Mouse (Mus musculus) inflammation-experienced regulatory T-cells (primary cell): ENCODE data around the gene Gm15114. TPM values are rescaled to one million over a fixed set of nuclear protein-coding genes. Genes with fewer than 3 reads are reported as not detected.

ENCODE experiments used
- polyA plus RNA-seq, 2 experiments: library from polyadenylated mRNA; unstranded; fragments of 100-300 nt; shearing (Covaris generic); gene quantifications; one replicate each; pipeline ENCODE4 v1.2.1; 2017

Gm15114 gene
- polyA plus RNA-seq: under 1 TPM in 1 of 2 experiments, not detected in 1; 0.55 TPM

DNA sequence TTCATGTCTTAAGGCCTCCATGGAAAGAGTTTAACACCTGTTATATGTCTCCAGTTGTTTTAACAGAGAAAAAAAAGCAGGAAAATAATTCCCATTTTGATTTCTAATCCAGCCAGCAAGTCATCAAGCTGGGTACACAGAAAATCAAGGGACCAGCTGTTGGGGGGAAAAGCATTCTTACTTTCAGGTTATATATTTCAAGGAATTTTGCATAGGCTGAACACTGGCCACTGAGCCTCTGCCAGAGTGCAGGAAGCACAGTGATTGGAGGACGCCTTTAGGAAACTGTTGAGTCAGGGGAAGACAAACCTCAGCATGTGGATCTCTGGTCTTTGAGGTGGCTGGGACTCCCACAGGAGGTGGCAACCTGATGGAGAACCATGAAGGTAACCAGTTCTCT lies at the start of gene Gm15114:
Gm15114 (plus strand) TSS at position 301 of the 400 bp plus-strand sequence.

Other genes starting within 250 kb of the Gm15114 start
- under 1 TPM; 0.10 to 0.50 TPM for gene Gm8334, start 126.2 kb downstream of the Gm15114 start, polyA plus RNA-seq
- under 1 TPM in 1 of 2 experiments, not detected in 1; 0.15 TPM for gene Gm15127, start 174.6 kb downstream of the Gm15114 start, polyA plus RNA-seq